Mouse (Mus musculus): ENCODE measurements at regions not wholly inside any gene's neighbourhood (a gene's known extent, or its start where the extent isn't known, plus 50 kb on each side); places are given as distances from the start of the nearest gene placed in this dataset.

DNA sequence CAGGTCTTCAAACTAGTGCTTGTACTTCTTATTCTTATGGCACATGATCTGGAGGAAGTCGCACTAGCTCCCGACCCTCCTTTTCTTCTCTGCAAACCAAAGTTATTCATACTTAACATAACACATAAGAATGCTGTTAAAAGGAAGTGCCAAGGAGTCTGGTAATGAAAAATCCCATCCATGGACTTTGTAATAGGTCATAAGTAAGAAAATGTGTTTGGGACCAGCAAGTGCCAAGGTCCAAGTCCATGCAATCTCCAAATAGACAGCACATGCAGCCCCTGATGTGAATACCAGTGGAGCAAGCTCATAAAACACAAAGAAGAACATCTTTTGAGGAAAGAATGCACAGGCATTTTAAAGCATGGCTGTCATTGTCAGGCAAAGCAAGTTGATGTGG lies 481.4 kb downstream of the Nuf2 start:
- DNase-seq, result no peak

- DNase-seq, result no peak
These were observed 484.3 kb downstream of the Nuf2 start for GRCm38 (mm10) chr1:169046791-169047525.

DNA sequence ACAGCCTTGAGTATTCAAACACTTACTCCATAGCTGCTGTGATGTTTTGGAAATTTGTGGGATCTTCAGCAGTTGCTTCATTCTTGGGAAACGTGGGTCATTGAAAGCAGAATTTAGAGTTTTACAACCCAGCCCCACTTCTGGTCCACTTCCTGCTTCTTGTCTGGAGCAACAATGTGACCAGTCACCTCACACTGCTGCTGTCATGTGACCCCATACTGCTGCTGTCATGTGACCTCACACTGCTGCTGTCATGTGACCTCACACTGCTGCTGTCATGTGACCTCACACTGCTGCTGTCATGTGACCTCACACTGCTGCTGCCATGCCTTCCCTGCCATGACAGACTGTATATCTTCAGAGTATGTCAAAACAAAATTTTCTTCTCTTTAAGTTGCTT lies 497.7 kb downstream of the Nuf2 start:
- no peak for DNase-seq

DNA sequence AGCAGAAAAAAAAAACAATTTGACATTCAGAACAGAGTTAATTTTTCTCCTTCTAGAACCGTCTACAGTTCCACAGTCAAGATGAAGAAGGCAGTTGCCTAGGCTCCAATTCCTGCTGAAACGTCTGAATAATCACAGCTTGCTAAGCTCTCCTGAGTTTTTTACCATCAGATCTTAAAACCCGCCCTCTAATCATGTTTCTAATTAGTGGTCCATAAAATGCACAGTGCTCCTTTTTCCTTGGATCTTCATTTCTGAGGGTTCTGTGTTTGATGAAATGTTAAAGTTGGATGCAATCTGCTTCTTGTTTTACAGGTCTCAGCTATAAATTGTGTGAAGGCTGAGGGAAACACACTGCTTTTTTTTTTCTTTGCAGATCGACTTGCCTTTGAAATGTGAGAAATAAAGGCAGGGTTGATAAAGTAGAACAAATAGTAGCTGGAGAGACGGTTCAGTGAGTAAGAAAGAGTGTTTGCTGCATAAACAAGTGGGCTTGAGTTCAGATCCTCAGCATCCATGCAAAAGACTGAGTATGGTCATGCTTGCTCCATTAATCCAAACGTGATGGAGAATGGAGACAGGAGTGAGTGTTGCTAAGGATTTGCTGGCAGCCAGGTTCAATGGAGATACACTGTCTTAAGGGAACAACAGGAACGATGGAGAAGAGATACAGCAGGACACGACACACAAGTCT lies 499.3 kb downstream of the Nuf2 start:
- no peak for DNase-seq

DNA sequence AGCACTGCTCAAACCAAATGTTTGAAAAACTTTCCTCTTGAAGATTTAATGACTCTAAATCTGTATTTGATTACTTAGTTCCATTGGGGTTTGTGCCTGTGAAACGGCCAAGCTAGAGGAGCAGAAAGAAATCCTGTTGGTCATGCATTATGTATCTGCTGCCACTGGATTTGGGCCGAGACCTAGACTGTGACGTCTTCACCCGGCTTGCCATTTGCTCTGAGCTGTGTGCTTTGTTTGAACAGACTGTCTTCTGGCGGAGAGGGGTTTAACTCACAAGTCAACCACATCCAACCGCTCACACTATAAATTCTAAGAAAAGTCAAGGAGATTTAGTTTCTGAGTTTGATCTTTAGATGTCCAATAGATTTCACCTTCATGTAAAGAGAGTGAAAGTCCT lies 503.6 kb downstream of the Nuf2 start:
- DNase-seq, result no peak

DNA sequence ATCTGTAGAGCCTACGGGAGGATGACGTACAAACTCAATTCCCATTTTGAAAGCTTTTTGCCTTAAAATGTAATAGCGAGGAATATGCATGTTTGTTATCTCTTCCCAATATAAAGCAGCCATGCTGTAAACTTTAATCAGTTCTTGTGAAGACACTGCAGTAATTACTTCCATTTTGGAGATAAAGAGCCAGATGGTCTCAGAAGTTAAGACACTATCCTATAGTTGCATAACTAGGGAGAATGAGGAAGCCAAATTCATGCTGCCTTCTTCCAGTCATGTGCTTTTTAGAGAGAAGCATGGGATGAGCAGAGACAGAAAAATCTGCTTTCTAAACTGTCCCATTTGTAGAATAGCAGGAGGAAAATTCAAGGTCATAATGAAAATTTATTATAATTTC lies 504.0 kb downstream of the Nuf2 start:
- no peak for DNase-seq

DNA sequence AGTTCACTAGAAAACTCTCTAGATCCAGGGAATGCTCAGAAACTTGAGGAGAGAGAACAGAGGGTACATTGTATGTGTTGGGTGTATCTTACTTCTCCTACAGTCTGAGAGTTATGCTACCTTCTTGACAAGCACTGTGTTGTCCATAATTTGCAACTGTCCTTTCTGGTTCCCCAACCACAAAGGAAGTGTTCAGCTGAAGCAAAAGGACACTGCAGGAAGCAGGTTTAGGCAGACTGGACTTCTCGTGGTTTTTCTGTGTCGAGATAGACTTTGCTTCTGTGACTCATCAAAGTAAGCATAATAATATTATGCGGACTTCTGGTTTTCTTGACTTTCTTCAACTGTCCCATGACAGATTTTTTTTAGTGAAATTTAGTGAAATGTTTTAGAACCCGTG lies 506.7 kb downstream of the Nuf2 start:
- DNase-seq, result no peak

GRCm38 (mm10) chr1:168991506-168992244 lies 539.6 kb downstream of the Nuf2 start:
- no peak for DNase-seq

- no peak for DNase-seq
These were observed 543.1 kb upstream of the Pbx1 start for GRCm38 (mm10) chr1:168975037-168975698.

DNA sequence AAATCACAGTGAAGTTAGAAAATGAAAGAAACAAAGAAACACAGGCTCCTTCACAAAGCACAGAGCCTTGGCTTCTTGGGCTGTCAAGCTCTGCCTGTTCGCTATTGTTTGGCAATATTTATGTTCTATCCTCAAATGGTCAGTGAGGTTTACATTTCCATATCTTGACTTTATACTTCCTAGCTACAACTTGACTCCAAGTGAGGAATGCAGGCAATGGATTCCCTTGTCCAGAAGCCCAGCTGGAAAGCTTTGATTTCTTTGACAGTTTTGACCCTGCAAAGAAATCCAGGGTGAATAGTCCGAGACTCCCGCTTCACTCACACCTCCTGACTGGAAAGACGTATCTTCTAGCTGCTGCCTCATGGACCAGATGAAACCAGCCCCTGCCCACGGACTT lies 537.3 kb upstream of the Pbx1 start:
- DNase-seq, result peak; percentile 6 to 21

- DNase-seq, result no peak
These were observed 535.3 kb upstream of the Pbx1 start for GRCm38 (mm10) chr1:168967334-168967733.

- no peak for DNase-seq
These were observed 532.4 kb upstream of the Pbx1 start for GRCm38 (mm10) chr1:168964467-168964904.

DNA sequence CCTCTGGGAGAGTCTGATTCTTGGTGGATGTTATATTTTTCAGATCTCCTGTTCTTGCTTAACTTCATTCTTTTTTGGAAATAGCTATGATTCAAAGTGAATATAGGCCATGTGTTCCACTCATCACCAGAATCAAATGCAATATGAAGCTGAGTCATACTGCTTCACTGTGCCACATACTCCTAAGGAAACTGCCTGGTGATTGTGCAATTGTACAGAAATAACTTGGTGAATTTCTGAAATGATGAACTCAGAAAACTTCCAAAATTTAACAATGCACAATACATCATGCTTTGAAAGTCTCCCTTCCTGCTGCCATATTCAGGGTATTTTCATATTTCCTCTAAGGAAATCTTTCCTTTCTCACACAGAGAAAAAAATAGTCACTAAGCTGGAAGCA lies 518.9 kb upstream of the Pbx1 start:
- no peak for DNase-seq

GRCm38 (mm10) chr1:168924100-168924815 lies 492.2 kb upstream of the Pbx1 start:
- no peak for DNase-seq

- DNase-seq, result no peak
These were observed 486.4 kb upstream of the Pbx1 start for GRCm38 (mm10) chr1:168918331-168919076.

- no peak for DNase-seq
These were observed 476.7 kb upstream of the Pbx1 start for GRCm38 (mm10) chr1:168908684-168909175.

DNA sequence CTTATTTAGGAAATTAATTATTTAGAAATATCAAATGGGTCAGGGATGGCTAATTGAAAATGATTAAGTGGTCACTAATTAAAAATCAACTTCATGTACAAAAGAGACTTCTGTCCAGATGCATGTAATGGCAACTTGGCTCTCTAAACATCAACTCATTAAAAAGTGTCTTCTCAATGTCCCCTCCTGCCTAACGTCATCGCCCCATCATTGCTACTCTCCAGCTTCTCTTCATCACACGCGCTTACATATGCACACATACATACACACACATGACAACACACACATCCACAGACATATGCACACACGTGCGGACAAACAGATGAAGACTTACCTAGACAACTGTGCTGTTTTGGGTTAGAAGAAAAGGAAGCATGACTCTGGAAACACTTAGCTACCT lies 476.1 kb upstream of the Pbx1 start:
- DNase-seq, result no peak

DNA sequence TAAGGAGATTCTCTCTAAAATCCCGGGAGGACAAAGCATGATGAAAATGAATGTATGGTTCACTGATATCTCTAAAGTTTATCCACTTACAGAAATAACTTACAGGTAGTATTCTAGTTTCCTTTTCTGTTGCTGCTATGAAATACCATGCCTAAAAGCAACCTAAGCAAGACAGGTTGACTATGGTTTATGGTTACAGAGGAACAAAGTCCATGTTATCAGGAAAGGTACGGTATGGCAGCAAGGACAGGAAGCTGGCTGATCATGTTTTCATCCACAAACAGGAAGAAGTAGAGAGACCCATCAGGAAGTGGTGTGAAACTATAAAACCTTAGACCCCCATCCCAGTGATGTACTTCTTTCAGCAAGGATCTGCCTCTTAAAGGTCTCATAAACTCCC lies 466.4 kb upstream of the Pbx1 start:
- no peak for DNase-seq

GRCm38 (mm10) chr1:168861577-168861976 lies 429.5 kb upstream of the Pbx1 start:
- DNase-seq, result no peak

- DNase-seq, result no peak
These were observed 391.1 kb upstream of the Pbx1 start for GRCm38 (mm10) chr1:168823184-168823583.

GRCm38 (mm10) chr1:168818381-168818780 lies 386.3 kb upstream of the Pbx1 start:
- DNase-seq, result no peak

DNA sequence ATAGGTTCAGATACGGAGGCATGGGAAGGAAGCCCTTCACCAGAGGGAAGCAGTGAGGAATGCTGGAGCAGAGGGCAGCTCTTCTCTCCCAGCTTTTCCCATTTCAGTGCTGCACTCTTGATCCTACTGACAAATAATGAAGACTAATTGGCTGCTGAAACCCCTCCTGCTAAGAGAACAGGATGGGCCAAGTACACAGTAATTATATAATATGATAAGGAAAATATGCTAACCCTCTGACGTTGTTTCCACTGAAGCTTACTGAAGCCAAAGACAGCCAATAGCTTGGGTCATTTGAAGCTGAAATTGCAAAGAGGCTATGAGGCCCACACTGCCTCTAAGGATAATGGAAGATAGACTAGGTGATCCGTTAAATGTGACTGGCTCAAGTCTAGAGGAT lies 375.0 kb upstream of the Pbx1 start:
- DNase-seq, result no peak
